Mouse (Mus musculus) layer of hippocampus, adult 18-20 months (tissue): ENCODE results near the gene Leap2. TPM values are rescaled to one million over a fixed set of nuclear protein-coding genes. Genes with fewer than 3 reads are reported as not detected.

Source experiments
- DNase-seq, 2 experiments: peaks; one replicate each; pipeline ENCODE4 v3.0.0; 2022; ENCODE audit warnings: low spot score in 2 of 2
- microRNA-seq, 2 experiments: library from miRNA; unstranded; fragments of <30 nt; microRNA quantifications; one replicate each; pipeline ENCODE4 v1.2.0; 2021
- total RNA-seq, 2 experiments: library from RNA; stranded (reverse); gene quantifications; 2 replicates each; pipeline ENCODE4 v1.2.3; 2021

Gene Leap2
- total RNA-seq, 2 experiments from 2014 or later, result not detected

GRCm38 (mm10) chr11:53378918-53379317, 44.1 kb downstream of the Leap2 start:
- DNase-seq, result no peak

Small RNA genes lying within 50 kb of the gene (microRNA-seq; reads per million reads assigned to microRNA genes)
- 0 to 0.20 reads per million in 2 experiments for gene Mir6920

Other genes starting within 250 kb of the Leap2 start
- 100 to 1,000 TPM; 178 to 180 TPM for gene Hspa4, start 122.7 kb downstream of the Leap2 start, total RNA-seq
- gene Zcchc10, start 98.5 kb downstream of the Leap2 start, total RNA-seq, result 10 to 100 TPM; 11.0 to 11.8 TPM
- gene Aff4, start 72.3 kb downstream of the Leap2 start, total RNA-seq, result 100 to 1,000 TPM; 236 to 237 TPM
- 100 to 1,000 TPM; 406 TPM for gene Uqcrq, start 7.7 kb upstream of the Leap2 start, total RNA-seq
- gene Gdf9, start 7.9 kb upstream of the Leap2 start, total RNA-seq, result under 1 TPM; 0.56 to 0.74 TPM
- gene Gm10447, start 33.9 kb upstream of the Leap2 start, total RNA-seq, result under 1 TPM; 0.13 to 0.27 TPM
- gene Shroom1, start 34.0 kb upstream of the Leap2 start, total RNA-seq, result 1 to 10 TPM; 5.7 TPM
- under 1 TPM in 1 of 2 experiments, not detected in 1; 0.62 TPM for gene Gm9837, start 47.3 kb upstream of the Leap2 start, total RNA-seq
- gene Gm9945, start 57.0 kb upstream of the Leap2 start, total RNA-seq, result 1 to 10 TPM; 2.3 to 2.5 TPM
- 100 to 1,000 TPM; 144 to 146 TPM for gene Sowaha, start 57.1 kb upstream of the Leap2 start, total RNA-seq
- gene Sept8, start 96.1 kb upstream of the Leap2 start, total RNA-seq, result 100 to 1,000 TPM; 262 to 269 TPM
- 100 to 1,000 TPM; 121 to 127 TPM for gene Kif3a, start 144.2 kb upstream of the Leap2 start, total RNA-seq
- not detected for gene Il4, start 195.5 kb upstream of the Leap2 start, total RNA-seq
- not detected for gene Il13, start 211.5 kb upstream of the Leap2 start, total RNA-seq